Mouse (Mus musculus) embryonic fibroblast, embryonic 13.5 days (primary cell): Measurements from ENCODE around the gene Rgs13.

Experiments
- CTCF ChIP-seq: IDR thresholded peaks from 2 replicates; pipeline ENCODE4 v1.5.1; 2011; ENCODE audit warnings: mild to moderate bottlenecking, control low read depth, low read length, moderate library complexity, borderline replicate concordance; ENCODE audit not compliant: insufficient read depth
- POLR2A ChIP-seq: IDR thresholded peaks from 2 replicates; pipeline ENCODE4 v1.6.1; 2011; ENCODE audit warnings: low read depth, mild to moderate bottlenecking, control low read depth, low read length, moderate library complexity

DNA sequence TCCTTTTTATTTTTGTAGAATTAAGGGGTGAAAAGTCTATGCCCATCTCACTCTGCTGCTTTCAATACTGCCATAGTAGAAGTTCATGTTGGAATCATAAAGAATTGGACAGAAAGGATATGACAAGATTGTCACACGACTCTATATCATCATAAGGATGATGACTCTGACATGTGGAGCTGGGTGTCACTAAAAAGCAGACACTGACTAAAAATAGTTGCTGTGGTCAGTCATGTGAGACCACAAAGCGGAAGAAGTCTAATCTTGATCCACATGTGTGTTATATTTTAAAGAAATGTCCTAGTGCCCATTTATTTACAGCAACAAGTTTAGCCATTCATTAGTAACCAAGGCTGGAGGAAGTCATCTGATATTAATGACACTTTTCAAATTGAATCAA, 23.3 kb upstream of the Rgs13 start:
- TF ChIP-seq CTCF (no peak), POLR2A (no peak)
